Mouse (Mus musculus) brain, embryonic 14.5 days (tissue): ENCODE measurements around the gene Ucma.

Experiments
- CTCF ChIP-seq: fragments of 200-500 bp; IDR thresholded peaks from 2 replicates; pipeline ENCODE4 v1.5.1; 2012; ENCODE audit warnings: inconsistent platforms, mild to moderate bottlenecking, moderate library complexity, borderline replicate concordance; ENCODE audit not compliant: insufficient read depth, insufficient read length; ENCODE audit errors: extremely low read depth
- POLR2A ChIP-seq: fragments of 200-500 bp; IDR thresholded peaks from 2 replicates; pipeline ENCODE4 v1.6.1; 2012; ENCODE audit warnings: mild to moderate bottlenecking, inconsistent platforms, borderline replicate concordance; ENCODE audit not compliant: poor library complexity, insufficient read depth, insufficient read length, severe bottlenecking; ENCODE audit errors: extremely low read depth

DNA sequence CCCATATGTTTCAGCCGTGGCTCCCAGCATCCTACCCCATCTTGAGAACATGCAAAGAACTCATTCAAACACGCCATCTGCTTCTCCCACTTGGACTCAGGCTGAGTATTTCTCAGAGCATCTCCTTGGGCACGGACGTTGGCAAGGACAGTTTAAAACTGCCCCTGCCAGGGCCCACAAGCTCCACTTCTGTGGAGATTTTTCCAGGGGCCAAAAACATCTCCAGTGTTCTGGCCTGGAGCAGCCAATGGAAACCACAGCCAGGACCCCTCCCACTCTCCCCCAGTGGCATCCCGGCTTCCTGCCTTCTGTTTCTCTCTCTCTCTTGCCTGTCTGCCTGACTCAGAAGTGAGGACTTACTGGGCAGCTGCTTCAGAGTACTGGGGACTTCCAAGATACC is at the start of gene Ucma:
- TF ChIP-seq CTCF (no peak), POLR2A (no peak)
